Mouse (Mus musculus): ENCODE results near the gene Stx1a. TPM values are rescaled to one million over a fixed set of nuclear protein-coding genes. Genes with fewer than 3 reads are reported as not detected.

Stx1a gene
- 5.1 and 9.8 TPM in 2 replicates for polyA plus RNA-seq (2012; rRNA removed; ENCODE audit: low replicate concordance)

GRCm38 (mm10) chr5:135023344-135024173, at the start of gene Stx1a:
TSS of gene Stx1a (plus strand) at chr5:135023482.

GRCm38 (mm10) chr5:134985633-134986297, 37.5 kb upstream of the Stx1a start, which contains the start of gene Cldn3:
TSS of gene Cldn3 (plus strand) at chr5:134986214.

GRCm38 (mm10) chr5:135008671-135009589, 14.4 kb upstream of the Stx1a start, which contains the start of gene Abhd11:
TSS of gene Abhd11 (plus strand) at chr5:135009152.

GRCm38 (mm10) chr5:135063629-135064381, 40.5 kb downstream of the Stx1a start, which contains the start of gene Dnajc30:
TSS of gene Dnajc30 (plus strand) at chr5:135064202.

GRCm38 (mm10) chr5:135064909-135065446, 41.7 kb downstream of the Stx1a start, which contains the start of gene Bud23:
TSS of gene Bud23 (minus strand) at chr5:135064959.

GRCm38 (mm10) chr5:135077564-135078481, 54.5 kb downstream of the Stx1a start, which contains the start of gene Vps37d:
TSS of gene Vps37d (minus strand) at chr5:135078266.

GRCm38 (mm10) chr5:135089653-135090052, 66.4 kb downstream of the Stx1a start, which contains the start of gene Mlxipl:
TSS of gene Mlxipl (plus strand) at chr5:135089890.

Other genes with a start within 250 kb of the Stx1a start
- gene Tmem270, start 116.7 kb upstream of the Stx1a start, polyA plus RNA-seq (2012; rRNA removed; ENCODE audit: low replicate concordance), result 0.15 TPM in 1 of 2 replicates, not detected in the other
- gene Cldn13, start 108.0 kb upstream of the Stx1a start, polyA plus RNA-seq (2012; rRNA removed; ENCODE audit: low replicate concordance), result not detected in 2 replicates
- 10.2 and 16.2 TPM in 2 replicates for gene Mettl27, start 91.1 kb upstream of the Stx1a start, polyA plus RNA-seq (2012; rRNA removed; ENCODE audit: low replicate concordance)
- gene Cldn4, start 76.5 kb upstream of the Stx1a start, polyA plus RNA-seq (2012; rRNA removed; ENCODE audit: low replicate concordance), result 42.8 and 316 TPM in 2 replicates
- gene Cldn3, start 37.3 kb upstream of the Stx1a start, polyA plus RNA-seq (2012; rRNA removed; ENCODE audit: low replicate concordance), result 982 and 2,156 TPM in 2 replicates
- gene Abhd11, start 14.3 kb upstream of the Stx1a start, polyA plus RNA-seq (2012; rRNA removed; ENCODE audit: low replicate concordance), result 87.6 and 91.0 TPM in 2 replicates
- gene Dnajc30, start 40.7 kb downstream of the Stx1a start, polyA plus RNA-seq (2012; rRNA removed; ENCODE audit: low replicate concordance), result 65.1 and 65.9 TPM in 2 replicates
- 49.6 and 53.6 TPM in 2 replicates for gene Bud23, start 41.5 kb downstream of the Stx1a start, polyA plus RNA-seq (2012; rRNA removed; ENCODE audit: low replicate concordance)
- gene Vps37d, start 54.8 kb downstream of the Stx1a start, polyA plus RNA-seq (2012; rRNA removed; ENCODE audit: low replicate concordance), result 7.5 and 10.7 TPM in 2 replicates
- gene Mlxipl, start 66.4 kb downstream of the Stx1a start, polyA plus RNA-seq (2012; rRNA removed; ENCODE audit: low replicate concordance), result 297 and 321 TPM in 2 replicates
- gene Tbl2, start 126.2 kb downstream of the Stx1a start, polyA plus RNA-seq (2012; rRNA removed; ENCODE audit: low replicate concordance), result 4.3 and 6.7 TPM in 2 replicates
- 33.0 and 36.1 TPM in 2 replicates for gene Bcl7b, start 144.8 kb downstream of the Stx1a start, polyA plus RNA-seq (2012; rRNA removed; ENCODE audit: low replicate concordance)
- gene Baz1b, start 163.8 kb downstream of the Stx1a start, polyA plus RNA-seq (2012; rRNA removed; ENCODE audit: low replicate concordance), result 12.7 and 13.0 TPM in 2 replicates
- 3.7 and 4.7 TPM in 2 replicates for gene Fzd9, start 227.7 kb downstream of the Stx1a start, polyA plus RNA-seq (2012; rRNA removed; ENCODE audit: low replicate concordance)